Mouse (Mus musculus): Measurements from ENCODE around the gene Olfr1484. TPM values are rescaled to one million over a fixed set of nuclear protein-coding genes. Genes with fewer than 3 reads are reported as not detected.
"Not testable (repeated sequence)": the region's sequence is repeated elsewhere in the genome, so short reads cannot be mapped to it uniquely, and the experiment has no call there.

Gene Olfr1484
- polyA plus RNA-seq (2015; fragmentation: Nextera tagmentation; extraction: Ambion mirVana) = not detected in 2 replicates

- 83% methylated on average over 1 of the region's 1 CpGs for WGBS
- no peaks in the 10 kb centered on the region for H3K36me3 ChIP-seq (ENCODE audit: control insufficient read depth, insufficient read depth, low read length)
- H3K4me3 ChIP-seq (ENCODE audit: low read depth, low read length) = no peak within 1 kb of the TSS
- no peak within 1 kb of the TSS for H3K27ac ChIP-seq (ENCODE audit: low read length)
- no peak within 1 kb of the TSS for H3K4me2 ChIP-seq (ENCODE audit: low read length)
- H3K9ac ChIP-seq (ENCODE audit: low read depth, low read length) = no peak within 1 kb of the TSS
- H3K27me3 ChIP-seq (ENCODE audit: control insufficient read depth, insufficient read depth, low read depth, low read length) = no peaks in the 10 kb centered on the region
- no peak for ATAC-seq
- H3K4me1 ChIP-seq (ENCODE audit: control insufficient read depth, insufficient read depth, low read length) = no peaks in the 10 kb centered on the region
- 0 out of 2 replicates have a peak, but pooled peaks cover 6% of the 10 kb centered on the region for H3K9me3 ChIP-seq (replicated peaks; ENCODE audit: control insufficient read depth, low read length, poor library complexity, severe bottlenecking)
These were observed at the start of gene Olfr1484 for GRCm38 (mm10) chr19:13583211-13583610. Gene Olfr1484 (plus strand): TSS chr19:13583511.

DNA sequence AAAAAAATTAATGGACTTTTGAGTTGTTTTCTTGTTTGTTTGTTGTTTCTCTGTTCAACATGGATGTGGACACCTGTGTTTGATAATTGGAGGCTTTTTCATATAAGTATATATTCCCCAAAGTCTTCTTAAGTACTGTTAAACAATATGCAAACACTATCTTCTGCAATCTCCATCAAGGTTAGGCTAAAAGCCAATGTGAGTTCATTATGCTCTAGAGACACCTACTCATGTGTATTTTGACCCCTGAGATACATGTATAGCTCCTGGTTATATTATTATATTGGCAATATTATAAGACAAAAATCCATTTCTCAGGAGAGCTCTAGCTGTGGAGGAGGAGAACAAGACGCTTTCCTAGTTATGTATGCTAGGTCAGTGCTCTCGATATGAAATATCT is 33.8 kb downstream of the Olfr1484 start, which contains the start of gene Olfr1487:
Gene Olfr1487, plus strand, starts transcription at position 301 of the 400 bp plus-strand sequence.
- H3K9me3 ChIP-seq (replicated peaks; ENCODE audit: control insufficient read depth, low read length, poor library complexity, severe bottlenecking) = peaks cover 11% of the 10 kb centered on the region
- not testable (repeated sequence) for H3K4me1 ChIP-seq (ENCODE audit: control insufficient read depth, insufficient read depth, low read length); H3K36me3 ChIP-seq (ENCODE audit: control insufficient read depth, insufficient read depth, low read length); ATAC-seq; H3K4me3 ChIP-seq (ENCODE audit: low read depth, low read length); H3K9ac ChIP-seq (ENCODE audit: low read depth, low read length); H3K27me3 ChIP-seq (ENCODE audit: control insufficient read depth, insufficient read depth, low read depth, low read length); H3K27ac ChIP-seq (ENCODE audit: low read length); H3K4me2 ChIP-seq (ENCODE audit: low read length)
- WGBS = 87% methylated on average over 2 of the region's 2 CpGs

GRCm38 (mm10) chr19:13631321-13631720 is 48.0 kb downstream of the Olfr1484 start, which contains the start of gene Olfr1489:
Gene Olfr1489 (plus strand): TSS chr19:13631621.
- H3K27ac ChIP-seq (ENCODE audit: low read length) = no peak within 1 kb of the TSS
- ATAC-seq = no peak
- peaks cover 12% of the 10 kb centered on the region; the same call in 1 of the 2 replicates for H3K9me3 ChIP-seq (replicated peaks; ENCODE audit: control insufficient read depth, low read length, poor library complexity, severe bottlenecking)
- no peaks in the 10 kb centered on the region for H3K36me3 ChIP-seq (ENCODE audit: control insufficient read depth, insufficient read depth, low read length)
- no peak within 1 kb of the TSS for H3K4me3 ChIP-seq (ENCODE audit: low read depth, low read length)
- 98% methylated on average over 1 of the region's 1 CpGs for WGBS
- no peaks in the 10 kb centered on the region for H3K27me3 ChIP-seq (ENCODE audit: control insufficient read depth, insufficient read depth, low read depth, low read length)
- no peaks in the 10 kb centered on the region for H3K4me1 ChIP-seq (ENCODE audit: control insufficient read depth, insufficient read depth, low read length)
- H3K9ac ChIP-seq (ENCODE audit: low read depth, low read length) = no peak within 1 kb of the TSS
- no peak within 1 kb of the TSS for H3K4me2 ChIP-seq (ENCODE audit: low read length)

Small RNAs within 50 kb of the gene (microRNA-seq; reads per million reads assigned to microRNA genes)
- gene Gm22323 (not detected), gene Gm23931 (not detected)

Other genes starting within 250 kb of the Olfr1484 start
- gene Olfr1466, start 244.6 kb upstream of the Olfr1484 start, polyA plus RNA-seq (2015; fragmentation: Nextera tagmentation; extraction: Ambion mirVana) = not detected in 2 replicates
- gene Olfr1467, start 221.3 kb upstream of the Olfr1484 start, polyA plus RNA-seq (2015; fragmentation: Nextera tagmentation; extraction: Ambion mirVana) = not detected in 2 replicates
- not detected in 2 replicates for gene Olfr1469, start 175.7 kb upstream of the Olfr1484 start, polyA plus RNA-seq (2015; fragmentation: Nextera tagmentation; extraction: Ambion mirVana)
- not detected in 2 replicates for gene Olfr1471, start 140.1 kb upstream of the Olfr1484 start, polyA plus RNA-seq (2015; fragmentation: Nextera tagmentation; extraction: Ambion mirVana)
- not detected in 2 replicates for gene Olfr1472, start 127.4 kb upstream of the Olfr1484 start, polyA plus RNA-seq (2015; fragmentation: Nextera tagmentation; extraction: Ambion mirVana)
- gene Olfr1474, start 113.9 kb upstream of the Olfr1484 start, polyA plus RNA-seq (2015; fragmentation: Nextera tagmentation; extraction: Ambion mirVana) = not detected in 2 replicates
- gene Olfr1475, start 103.3 kb upstream of the Olfr1484 start, polyA plus RNA-seq (2015; fragmentation: Nextera tagmentation; extraction: Ambion mirVana) = not detected in 2 replicates
- gene Olfr1477, start 83.0 kb upstream of the Olfr1484 start, polyA plus RNA-seq (2015; fragmentation: Nextera tagmentation; extraction: Ambion mirVana) = not detected in 2 replicates
- not detected in 2 replicates for gene Olfr1480, start 55.6 kb upstream of the Olfr1484 start, polyA plus RNA-seq (2015; fragmentation: Nextera tagmentation; extraction: Ambion mirVana)
- gene Olfr1487, start 33.9 kb downstream of the Olfr1484 start, polyA plus RNA-seq (2015; fragmentation: Nextera tagmentation; extraction: Ambion mirVana) = not detected in 2 replicates
- gene Olfr1489, start 48.1 kb downstream of the Olfr1484 start, polyA plus RNA-seq (2015; fragmentation: Nextera tagmentation; extraction: Ambion mirVana) = not detected in 2 replicates
- gene Olfr1490, start 67.6 kb downstream of the Olfr1484 start, polyA plus RNA-seq (2015; fragmentation: Nextera tagmentation; extraction: Ambion mirVana) = not detected in 2 replicates
- gene Olfr1491, start 113.8 kb downstream of the Olfr1484 start, polyA plus RNA-seq (2015; fragmentation: Nextera tagmentation; extraction: Ambion mirVana) = not detected in 2 replicates
- not detected in 2 replicates for gene Olfr1493-ps1, start 139.8 kb downstream of the Olfr1484 start, polyA plus RNA-seq (2015; fragmentation: Nextera tagmentation; extraction: Ambion mirVana)
- not detected in 2 replicates for gene Olfr1494, start 156.2 kb downstream of the Olfr1484 start, polyA plus RNA-seq (2015; fragmentation: Nextera tagmentation; extraction: Ambion mirVana)
- gene Olfr1495, start 181.1 kb downstream of the Olfr1484 start, polyA plus RNA-seq (2015; fragmentation: Nextera tagmentation; extraction: Ambion mirVana) = not detected in 2 replicates
- gene Olfr1496, start 194.4 kb downstream of the Olfr1484 start, polyA plus RNA-seq (2015; fragmentation: Nextera tagmentation; extraction: Ambion mirVana) = not detected in 2 replicates
- gene Olfr1497, start 214.7 kb downstream of the Olfr1484 start, polyA plus RNA-seq (2015; fragmentation: Nextera tagmentation; extraction: Ambion mirVana) = not detected in 2 replicates
- not detected in 2 replicates for gene Olfr1499, start 235.9 kb downstream of the Olfr1484 start, polyA plus RNA-seq (2015; fragmentation: Nextera tagmentation; extraction: Ambion mirVana)
- not detected in 2 replicates for gene Olfr1500, start 247.0 kb downstream of the Olfr1484 start, polyA plus RNA-seq (2015; fragmentation: Nextera tagmentation; extraction: Ambion mirVana)

Data from midbrain, embryonic 16.5 days (tissue).